Mouse (Mus musculus): ENCODE data around the gene Slc38a6. TPM values are rescaled to one million over a fixed set of nuclear protein-coding genes. Genes with fewer than 3 reads are reported as not detected.

Slc38a6 gene
- polyA plus RNA-seq, 1 experiment from 2014 or later = 2.8 TPM

- Histone ChIP-seq H3K27me3 (ENCODE audit: control insufficient read depth, insufficient read depth, low read length) (no peaks in the 10 kb centered on the region), H3K4me3 (ENCODE audit: low read depth, low read length) (no peak overlapping the region), H3K4me2 (replicated peaks; ENCODE audit: low read depth) (no peak overlapping the region), H3K27ac (replicated peaks) (no peak overlapping the region), H3K36me3 (ENCODE audit: control insufficient read depth, insufficient read depth, low read length) (no peaks in the 10 kb centered on the region), H3K9me3 (ENCODE audit: control insufficient read depth, low read length) (no peaks in the 10 kb centered on the region), H3K9ac (ENCODE audit: low read length) (no peak overlapping the region), H3K4me1 (replicated peaks; ENCODE audit: control insufficient read depth, insufficient read depth) (no peaks in the 10 kb centered on the region)
- ATAC-seq (ENCODE audit: low FRiP score, low TSS enrichment) = no peak
- TF ChIP-seq EP300 (optimal IDR thresholded peaks at IDR 0.05) (no peak), CTCF (IDR thresholded peaks at IDR 0.05; ENCODE audit: low read depth) (no peak)
- 67% methylated on average over 7 of the region's 7 CpGs for WGBS
- no peak for DNase-seq (ENCODE audit: low spot score)
Measured at GRCm38 (mm10) chr12:73368868-73369608, 82.5 kb downstream of the Slc38a6 start.

- H3K9ac ChIP-seq (ENCODE audit: low read length) = no peak overlapping the region
- H3K4me1 ChIP-seq (replicated peaks; ENCODE audit: control insufficient read depth, insufficient read depth) = no peaks in the 10 kb centered on the region
- no peak for TF ChIP-seq CTCF (IDR thresholded peaks at IDR 0.05; ENCODE audit: low read depth)
- TF ChIP-seq EP300 (optimal IDR thresholded peaks at IDR 0.05) = no peak
- ATAC-seq (ENCODE audit: low FRiP score, low TSS enrichment) (no peak), DNase-seq (ENCODE audit: low spot score) (no peak)
- H3K9me3 ChIP-seq (ENCODE audit: control insufficient read depth, low read length) = no peaks in the 10 kb centered on the region
- no peak overlapping the region for H3K27ac ChIP-seq (replicated peaks)
- no peaks in the 10 kb centered on the region for H3K27me3 ChIP-seq (ENCODE audit: control insufficient read depth, insufficient read depth, low read length)
- H3K4me3 ChIP-seq (ENCODE audit: low read depth, low read length) = no peak overlapping the region
- H3K4me2 ChIP-seq (replicated peaks; ENCODE audit: low read depth) = no peak overlapping the region
- WGBS = 78% methylated on average over 4 of the region's 4 CpGs
- no peaks in the 10 kb centered on the region for H3K36me3 ChIP-seq (ENCODE audit: control insufficient read depth, insufficient read depth, low read length)
Measured at GRCm38 (mm10) chr12:73370367-73370944, 83.9 kb downstream of the Slc38a6 start.

- Histone ChIP-seq H3K27ac (replicated peaks) (no peak overlapping the region), H3K4me1 (replicated peaks; ENCODE audit: control insufficient read depth, insufficient read depth) (no peaks in the 10 kb centered on the region), H3K4me3 (ENCODE audit: low read depth, low read length) (no peak overlapping the region), H3K9ac (ENCODE audit: low read length) (no peak overlapping the region), H3K9me3 (ENCODE audit: control insufficient read depth, low read length) (no peaks in the 10 kb centered on the region), H3K36me3 (ENCODE audit: control insufficient read depth, insufficient read depth, low read length) (no peaks in the 10 kb centered on the region), H3K4me2 (replicated peaks; ENCODE audit: low read depth) (no peak overlapping the region), H3K27me3 (ENCODE audit: control insufficient read depth, insufficient read depth, low read length) (no peaks in the 10 kb centered on the region)
- TF ChIP-seq CTCF (IDR thresholded peaks at IDR 0.05; ENCODE audit: low read depth) = no peak
- TF ChIP-seq EP300 (optimal IDR thresholded peaks at IDR 0.05) = no peak
- peak; percentile 19 for DNase-seq (ENCODE audit: low spot score)
- no peak for ATAC-seq (ENCODE audit: low FRiP score, low TSS enrichment)
- WGBS = 70% methylated on average over 7 of the region's 7 CpGs
Measured at GRCm38 (mm10) chr12:73371132-73371531, 84.6 kb downstream of the Slc38a6 start.

GRCm38 (mm10) chr12:73378026-73378425, 91.4 kb downstream of the Slc38a6 start:
- no peaks in the 10 kb centered on the region for H3K4me1 ChIP-seq (replicated peaks; ENCODE audit: control insufficient read depth, insufficient read depth)
- H3K4me3 ChIP-seq (ENCODE audit: low read depth, low read length) = no peak overlapping the region
- H3K4me2 ChIP-seq (replicated peaks; ENCODE audit: low read depth) = no peak overlapping the region
- no peaks in the 10 kb centered on the region for H3K36me3 ChIP-seq (ENCODE audit: control insufficient read depth, insufficient read depth, low read length)
- no peaks in the 10 kb centered on the region for H3K27me3 ChIP-seq (ENCODE audit: control insufficient read depth, insufficient read depth, low read length)
- H3K9me3 ChIP-seq (ENCODE audit: control insufficient read depth, low read length) = no peaks in the 10 kb centered on the region
- 82% methylated on average over 5 of the region's 5 CpGs for WGBS
- no peak overlapping the region for H3K27ac ChIP-seq (replicated peaks)
- TF ChIP-seq CTCF (IDR thresholded peaks at IDR 0.05; ENCODE audit: low read depth) (no peak), EP300 (optimal IDR thresholded peaks at IDR 0.05) (no peak)
- DNase-seq (ENCODE audit: low spot score) (no peak), ATAC-seq (ENCODE audit: low FRiP score, low TSS enrichment) (no peak)
- no peak overlapping the region for H3K9ac ChIP-seq (ENCODE audit: low read length)

GRCm38 (mm10) chr12:73378724-73379355, 92.3 kb downstream of the Slc38a6 start:
- 76% methylated on average over 13 of the region's 13 CpGs for WGBS
- ATAC-seq (ENCODE audit: low FRiP score, low TSS enrichment) = no peak
- no peak overlapping the region for H3K9ac ChIP-seq (ENCODE audit: low read length)

More at GRCm38 (mm10) chr12:73378724-73379355, 92.3 kb downstream of the Slc38a6 start:
- DNase-seq (ENCODE audit: low spot score) = no peak
- no peaks in the 10 kb centered on the region for H3K36me3 ChIP-seq (ENCODE audit: control insufficient read depth, insufficient read depth, low read length)
- no peak overlapping the region for H3K4me2 ChIP-seq (replicated peaks; ENCODE audit: low read depth)
- H3K27me3 ChIP-seq (ENCODE audit: control insufficient read depth, insufficient read depth, low read length) = no peaks in the 10 kb centered on the region
- no peak overlapping the region for H3K4me3 ChIP-seq (ENCODE audit: low read depth, low read length)
- no peak overlapping the region for H3K27ac ChIP-seq (replicated peaks)
- H3K9me3 ChIP-seq (ENCODE audit: control insufficient read depth, low read length) = no peaks in the 10 kb centered on the region
- TF ChIP-seq EP300 (optimal IDR thresholded peaks at IDR 0.05) (no peak), CTCF (IDR thresholded peaks at IDR 0.05; ENCODE audit: low read depth) (no peak)
- no peaks in the 10 kb centered on the region for H3K4me1 ChIP-seq (replicated peaks; ENCODE audit: control insufficient read depth, insufficient read depth)

Data from stomach, postnatal 0 days (tissue).